Mouse (Mus musculus): ENCODE measurements around the gene Fmo5.

DNA sequence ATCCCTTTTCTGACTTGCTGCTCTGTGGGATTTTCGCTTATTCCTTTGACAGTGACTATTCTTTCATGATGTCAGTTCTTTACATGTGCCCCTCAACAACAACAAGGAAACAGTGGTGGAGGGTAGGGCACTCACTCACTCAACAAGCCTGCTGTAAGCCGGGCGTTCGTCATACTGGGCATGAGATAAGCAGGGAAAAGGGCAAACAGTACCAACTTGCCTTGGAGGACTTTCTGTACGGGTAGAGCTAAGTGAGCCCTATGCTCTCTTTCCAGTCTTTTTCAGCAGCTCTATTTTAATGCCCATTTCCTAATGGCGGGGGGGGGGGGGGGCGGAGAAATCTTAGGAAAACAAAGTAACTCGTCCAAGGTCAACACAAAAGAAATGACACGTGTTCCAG, 13.4 kb downstream of the Fmo5 start:
- TF ChIP-seq POLR2A (IDR thresholded peaks at IDR 0.05; ENCODE audit: insufficient read depth, low read length) (no peak), EP300 (IDR thresholded peaks at IDR 0.05; ENCODE audit: insufficient read depth, low read depth, low read length) (no peak), CTCF (IDR thresholded peaks at IDR 0.05; ENCODE audit: low read depth, low read length) (no peak)
